Mouse (Mus musculus) forebrain, embryonic 16.5 days (tissue): Measurements from ENCODE around the gene Wdr1. TPM values are rescaled to one million over a fixed set of nuclear protein-coding genes. Genes with fewer than 3 reads are reported as not detected.

Experiments
- ATAC-seq: fragments of 200-750 bp; cut with Nextera tagmentation; 2 replicates; pipeline ENCODE4 v1.8.0; 2017; ENCODE audit warnings: mild to moderate bottlenecking, moderate library complexity
- H3K27ac ChIP-seq: fragments of 300-500 bp; sonication (generic); 2 replicates; pipeline ENCODE4 v1.5.1; 2014; ENCODE audit warnings: low read length, control low read depth
- H3K27me3 ChIP-seq: fragments of 300-500 bp; sonication (generic); replicated peaks from 2 replicates; pipeline ENCODE4 v1.6.1; 2014; ENCODE audit warnings: low read length; ENCODE audit not compliant: control insufficient read depth, insufficient read depth
- H3K36me3 ChIP-seq: fragments of 300-500 bp; sonication (generic); 2 replicates; pipeline ENCODE4 v1.6.1; 2014; ENCODE audit not compliant: control insufficient read depth, insufficient read depth
- H3K4me1 ChIP-seq: fragments of 300-500 bp; sonication (generic); replicated peaks from 2 replicates; pipeline ENCODE4 v1.6.1; 2014; ENCODE audit warnings: low read length; ENCODE audit not compliant: control insufficient read depth, insufficient read depth
- H3K4me2 ChIP-seq: fragments of 300-500 bp; sonication (generic); 2 replicates; pipeline ENCODE4 v1.6.1; 2014; ENCODE audit warnings: mild to moderate bottlenecking, low read length, control low read depth
- H3K4me3 ChIP-seq: fragments of 300-500 bp; sonication (generic); replicated peaks from 2 replicates; pipeline ENCODE4 v1.5.1; 2014; ENCODE audit warnings: mild to moderate bottlenecking, low read length, control low read depth
- H3K9ac ChIP-seq: fragments of 300-500 bp; sonication (generic); replicated peaks from 2 replicates; pipeline ENCODE4 v1.6.1; 2014; ENCODE audit warnings: low read depth, low read length, control low read depth
- H3K9me3 ChIP-seq: fragments of 300-500 bp; sonication (generic); 2 replicates; pipeline ENCODE4 v1.6.1; 2016; ENCODE audit warnings: low read length; ENCODE audit not compliant: control insufficient read depth
- WGBS: fragments of 180-500 bp; shearing (Covaris S2); extraction: QIAGEN DNeasy Blood & Tissue Kit; methylation state at CpG from one replicate; pipeline ENCODE4 v1.1.7; 2014; 5-methylcytosine and 5-hydroxymethylcytosine counted together
- polyA plus RNA-seq: library from polyadenylated mRNA; unstranded; fragments of >200 nt; fragmentation: Nextera tagmentation; extraction: Ambion mirVana; gene quantifications from 2 replicates; pipeline ENCODE4 v1.2.1, GENCODE M21; 2015

Gene Wdr1
- polyA plus RNA-seq, 1 experiment from 2014 or later = 193 TPM

DNA sequence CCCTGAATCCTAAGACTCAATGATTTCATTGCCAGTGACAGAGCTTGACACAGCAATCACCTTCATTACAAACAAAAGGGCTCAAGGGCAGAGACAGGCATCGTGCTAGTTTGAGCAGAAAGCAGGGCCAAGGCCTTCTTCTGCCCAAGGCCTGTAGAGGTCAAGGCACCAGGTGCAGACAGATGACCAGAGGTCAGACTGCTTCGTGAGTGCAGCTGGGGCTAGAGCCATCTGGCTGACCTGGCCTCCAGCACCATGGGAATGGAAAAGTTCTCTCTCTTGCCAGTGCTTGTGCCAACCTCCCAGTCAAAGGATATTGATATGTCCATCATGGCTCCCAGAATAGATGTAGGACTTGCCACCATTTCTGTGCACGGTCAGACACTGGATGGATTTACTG, 26.2 kb downstream of the Wdr1 start:
- Histone ChIP-seq H3K4me2 (no peak overlapping the region), H3K4me1 (no peaks in the 10 kb centered on the region; the same call in 1 of the 2 replicates), H3K9me3 (no peaks in the 10 kb centered on the region), H3K27me3 (no peaks in the 10 kb centered on the region), H3K36me3 (peaks cover 52% of the 10 kb centered on the region), H3K4me3 (no peak overlapping the region), H3K27ac (no peak overlapping the region), H3K9ac (no peak overlapping the region)
- no peak for ATAC-seq
- WGBS = 96% methylated on average over 3 of the region's 3 CpGs

DNA sequence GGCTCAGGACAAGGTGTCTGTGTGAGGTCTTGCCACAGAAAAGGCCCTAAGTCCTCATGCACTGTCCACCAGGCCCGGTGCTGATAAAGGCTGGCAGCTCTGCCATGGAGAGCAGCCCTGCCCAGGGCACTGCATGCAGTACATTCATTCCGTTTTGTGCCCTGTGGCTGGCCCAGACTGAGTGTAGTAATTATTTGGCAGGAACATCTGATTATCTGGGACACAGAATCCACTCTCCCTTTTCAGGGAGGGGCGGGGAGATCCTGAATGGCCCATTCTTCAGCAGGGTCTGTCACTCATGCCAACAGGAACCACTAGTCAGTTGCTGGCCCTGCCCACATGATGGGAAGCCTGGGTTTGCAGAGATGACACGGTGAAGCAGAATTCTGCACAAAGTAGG, 30.9 kb downstream of the Wdr1 start:
- H3K4me1 ChIP-seq = no peaks in the 10 kb centered on the region
- H3K4me2 ChIP-seq = no peak overlapping the region
- 55% methylated on average over 4 of the region's 4 CpGs for WGBS
- H3K27ac ChIP-seq = no peak overlapping the region
- no peaks in the 10 kb centered on the region for H3K9me3 ChIP-seq
- peaks cover 64% of the 10 kb centered on the region for H3K36me3 ChIP-seq
- H3K9ac ChIP-seq = no peak overlapping the region
- peak; percentile 74 for ATAC-seq
- H3K27me3 ChIP-seq = no peaks in the 10 kb centered on the region
- no peak overlapping the region for H3K4me3 ChIP-seq

DNA sequence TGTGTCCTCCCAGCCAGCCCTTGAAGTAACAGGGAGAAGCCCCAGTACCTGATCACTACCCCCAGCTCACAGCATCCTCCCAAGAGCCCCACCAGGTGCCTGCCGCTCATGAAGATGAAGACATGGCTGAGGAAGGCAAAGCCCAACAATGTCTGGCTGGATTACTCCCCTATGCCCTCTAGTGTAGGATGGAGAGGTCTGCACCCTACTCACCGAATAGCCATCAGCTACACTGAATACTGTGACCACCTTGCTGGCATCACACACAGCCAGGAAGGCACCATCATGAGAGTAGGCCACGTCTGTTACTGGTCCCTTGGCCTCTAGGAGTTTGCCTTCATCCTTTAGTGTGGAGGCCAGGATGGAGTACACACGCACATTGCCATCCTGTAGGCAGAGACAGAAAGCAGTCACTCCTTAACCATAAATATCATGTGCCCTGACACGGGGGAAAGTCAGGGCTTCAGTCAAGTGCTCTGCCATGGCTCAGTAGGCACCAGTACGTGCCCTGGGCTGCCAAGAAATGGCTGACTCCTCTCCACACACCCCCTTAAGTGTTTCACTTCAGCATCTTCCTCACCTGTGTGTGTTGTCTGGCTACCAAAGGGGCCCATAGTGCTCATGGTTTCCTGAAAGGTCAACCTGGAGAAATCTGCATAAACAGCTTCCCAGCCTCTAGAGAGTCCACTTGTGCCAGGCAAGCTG, 33.1 kb downstream of the Wdr1 start:
- Histone ChIP-seq H3K9me3 (no peaks in the 10 kb centered on the region), H3K27ac (no peak overlapping the region), H3K9ac (no peak overlapping the region), H3K4me1 (no peaks in the 10 kb centered on the region), H3K36me3 (peaks cover 50% of the 10 kb centered on the region), H3K27me3 (no peaks in the 10 kb centered on the region), H3K4me3 (no peak overlapping the region), H3K4me2 (no peak overlapping the region)
- 78% methylated on average over 6 of the region's 6 CpGs for WGBS
- peak; percentile 35 for ATAC-seq

DNA sequence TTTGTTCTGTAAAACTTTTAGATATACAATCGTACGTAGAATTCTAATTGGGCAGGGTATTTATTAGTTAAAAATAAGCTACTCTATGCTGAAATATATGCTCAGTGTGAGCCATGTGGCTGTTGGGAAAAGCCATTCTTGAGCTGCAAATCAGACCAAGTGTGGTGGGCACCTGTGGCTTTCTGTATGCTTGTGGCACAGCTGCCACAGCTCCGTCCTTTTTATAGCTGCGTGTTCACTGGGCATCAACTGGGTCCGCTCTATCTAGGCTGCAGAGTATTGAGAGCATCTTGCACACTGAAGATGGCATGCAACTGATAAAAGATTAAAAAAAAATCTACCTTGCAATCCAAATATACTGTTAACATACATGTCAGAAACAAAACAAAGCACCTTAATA, 40.0 kb downstream of the Wdr1 start:
- Histone ChIP-seq H3K4me3 (no peak overlapping the region), H3K4me1 (no peaks in the 10 kb centered on the region), H3K9me3 (no peaks in the 10 kb centered on the region), H3K9ac (no peak overlapping the region), H3K36me3 (peaks cover 14% of the 10 kb centered on the region), H3K4me2 (no peak overlapping the region), H3K27me3 (no peaks in the 10 kb centered on the region), H3K27ac (no peak overlapping the region)
- 93% methylated on average over 5 of the region's 5 CpGs for WGBS
- no peak for ATAC-seq

DNA sequence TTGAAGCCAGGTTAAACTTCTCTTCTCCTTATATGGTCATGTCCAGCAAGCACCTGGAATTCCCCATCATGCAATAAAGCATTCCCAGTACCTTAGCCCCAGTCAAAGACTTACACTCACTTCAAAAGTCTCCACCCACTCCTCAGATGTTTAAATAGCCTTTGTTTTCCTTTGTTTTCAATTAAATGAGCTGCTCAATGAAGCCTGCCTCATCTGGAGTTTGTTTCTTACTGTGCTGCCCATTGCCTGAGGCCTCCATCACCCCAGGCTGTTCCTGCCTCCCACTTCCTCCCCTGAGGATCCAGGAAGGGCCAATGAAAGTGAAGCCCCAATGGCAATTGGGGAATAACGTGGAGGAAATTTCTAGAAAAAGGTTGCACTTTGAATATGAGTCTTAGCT, 42.2 kb downstream of the Wdr1 start:
- no peak for ATAC-seq
- Histone ChIP-seq H3K27ac (no peak overlapping the region), H3K4me3 (no peak overlapping the region), H3K36me3 (no peaks in the 10 kb centered on the region; the same call in 1 of the 2 replicates), H3K4me2 (no peak overlapping the region), H3K9ac (no peak overlapping the region), H3K9me3 (no peaks in the 10 kb centered on the region), H3K4me1 (no peaks in the 10 kb centered on the region), H3K27me3 (no peaks in the 10 kb centered on the region)
- WGBS = 46% methylated on average over 1 of the region's 1 CpGs

DNA sequence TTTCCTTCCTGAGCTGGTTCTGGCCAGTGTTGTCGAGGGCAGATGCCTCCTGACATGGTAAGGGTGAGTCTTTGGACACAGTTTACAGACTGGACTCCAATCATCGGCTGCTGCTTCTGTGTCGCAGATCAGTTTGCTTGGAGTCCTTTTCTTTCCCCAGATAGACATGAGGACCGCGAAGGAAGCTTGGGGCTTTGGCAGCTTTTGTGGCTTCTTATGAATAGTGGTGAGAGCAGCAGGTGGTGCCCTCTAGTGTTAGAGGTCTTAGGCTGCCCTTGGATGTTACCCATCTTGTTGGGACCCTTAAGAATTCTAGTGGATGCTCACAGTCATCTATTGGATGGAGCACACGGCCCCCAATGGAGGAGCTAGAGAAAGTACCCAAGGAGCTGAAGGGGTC, 46.8 kb downstream of the Wdr1 start:
- no peaks in the 10 kb centered on the region for H3K9me3 ChIP-seq
- ATAC-seq = no peak
- WGBS = 53% methylated on average over 6 of the region's 6 CpGs
- H3K9ac ChIP-seq = no peak overlapping the region
- H3K27ac ChIP-seq = no peak overlapping the region
- no peak overlapping the region for H3K4me3 ChIP-seq
- no peaks in the 10 kb centered on the region for H3K4me1 ChIP-seq
- H3K27me3 ChIP-seq = no peaks in the 10 kb centered on the region
- no peaks in the 10 kb centered on the region for H3K36me3 ChIP-seq
- no peak overlapping the region for H3K4me2 ChIP-seq

DNA sequence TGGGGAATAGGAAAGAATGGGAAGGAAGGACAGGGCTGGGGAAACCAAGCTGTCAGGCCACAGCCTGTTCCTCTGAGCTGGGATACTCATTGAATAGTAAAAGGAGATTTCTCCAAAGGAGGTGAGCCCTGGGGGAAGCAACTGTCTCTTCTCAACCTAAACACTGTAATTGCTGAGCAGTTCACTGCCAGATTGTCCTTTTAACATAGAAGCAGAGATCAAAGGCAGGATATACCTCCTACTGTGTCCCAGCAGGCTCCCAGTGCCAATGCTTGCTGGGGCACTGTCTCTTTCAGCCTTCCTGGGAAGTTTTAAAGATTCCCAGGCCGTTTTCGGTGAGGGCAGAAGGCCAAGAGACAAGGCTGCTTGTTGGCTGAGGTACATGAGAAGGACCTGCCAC, 50.0 kb downstream of the Wdr1 start:
- H3K27ac ChIP-seq = no peak overlapping the region
- 22% methylated on average over 2 of the region's 2 CpGs for WGBS
- no peak overlapping the region for H3K9ac ChIP-seq
- H3K4me1 ChIP-seq = no peaks in the 10 kb centered on the region
- H3K36me3 ChIP-seq = no peaks in the 10 kb centered on the region
- no peak overlapping the region for H3K4me3 ChIP-seq
- no peak overlapping the region for H3K4me2 ChIP-seq
- no peaks in the 10 kb centered on the region for H3K27me3 ChIP-seq
- no peak for ATAC-seq
- no peaks in the 10 kb centered on the region for H3K9me3 ChIP-seq

DNA sequence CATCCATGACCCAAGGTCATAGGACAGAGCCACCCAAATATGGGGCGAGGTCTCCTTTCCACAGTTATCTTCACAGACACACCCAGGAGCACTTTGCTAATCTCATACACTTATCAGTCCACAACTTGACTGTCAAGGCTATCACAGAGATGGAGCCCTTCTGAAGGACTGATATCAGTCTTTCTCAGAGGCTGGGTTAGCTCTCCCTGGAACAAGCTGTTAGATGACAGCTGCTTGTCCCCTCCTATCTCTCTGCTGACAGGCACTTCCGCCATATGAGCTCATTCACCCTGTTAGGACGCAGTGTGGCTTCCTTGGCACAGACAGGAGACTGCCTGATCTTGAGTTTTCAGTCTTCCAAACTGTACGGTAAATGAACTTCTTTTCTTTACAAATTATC, 53.5 kb downstream of the Wdr1 start:
- Histone ChIP-seq H3K4me3 (no peak overlapping the region), H3K9me3 (no peaks in the 10 kb centered on the region), H3K27ac (no peak overlapping the region), H3K4me1 (no peaks in the 10 kb centered on the region), H3K36me3 (no peaks in the 10 kb centered on the region), H3K9ac (no peak overlapping the region), H3K4me2 (no peak overlapping the region), H3K27me3 (no peaks in the 10 kb centered on the region)
- WGBS = 81% methylated on average over 4 of the region's 4 CpGs
- no peak for ATAC-seq

DNA sequence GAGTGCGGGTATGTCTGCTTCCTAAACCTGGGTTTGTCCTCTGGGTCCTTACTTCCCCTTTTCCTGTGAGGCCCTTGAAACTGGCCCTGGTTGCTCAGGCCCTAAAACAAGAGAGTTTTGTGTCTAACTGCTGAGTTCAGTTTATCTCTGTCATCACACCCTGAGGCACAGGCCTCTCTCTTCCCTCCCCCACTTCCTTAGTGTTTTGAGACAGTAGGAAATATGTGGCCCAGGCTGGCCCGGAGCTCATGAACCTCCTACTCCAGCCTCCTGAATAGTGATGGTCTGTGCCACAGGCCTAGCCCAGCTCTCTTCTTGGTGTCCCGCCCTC, 57.6 kb downstream of the Wdr1 start:
- H3K9ac ChIP-seq = no peak overlapping the region
- ATAC-seq = no peak
- no peak overlapping the region for H3K27ac ChIP-seq
- no peaks in the 10 kb centered on the region for H3K36me3 ChIP-seq
- no peaks in the 10 kb centered on the region for H3K9me3 ChIP-seq
- no peak overlapping the region for H3K4me3 ChIP-seq
- H3K4me2 ChIP-seq = no peak overlapping the region
- WGBS = 85% methylated on average over 3 of the region's 3 CpGs
- no peaks in the 10 kb centered on the region for H3K4me1 ChIP-seq
- no peaks in the 10 kb centered on the region for H3K27me3 ChIP-seq
